Mouse (Mus musculus) gonadal fat pad, adult 2 months (tissue): ENCODE results near the gene Ifi44. TPM values are rescaled to one million over a fixed set of nuclear protein-coding genes. Genes with fewer than 3 reads are reported as not detected.

Source experiments
- DNase-seq: peaks from one replicate; pipeline ENCODE4 v3.0.0-alpha.2; 2012; ENCODE audit warnings: low read depth
- polyA plus RNA-seq: library from polyadenylated mRNA; depleted of rRNA; stranded (reverse); fragments of >200 nt; gene quantifications from 2 replicates; pipeline ENCODE4 v1.2.3, GENCODE M21; 2012; rRNA removed

Gene Ifi44
- 1.5 and 1.9 TPM in 2 replicates for polyA plus RNA-seq

GRCm38 (mm10) chr3:151749737-151750136 lies at the start of gene Ifi44:
Gene Ifi44 (minus strand): TSS chr3:151749960.
- no peak for DNase-seq

GRCm38 (mm10) chr3:151788622-151789021 lies 38.9 kb upstream of the Ifi44 start:
- no peak for DNase-seq

GRCm38 (mm10) chr3:151775089-151775488 lies 25.3 kb upstream of the Ifi44 start:
- no peak for DNase-seq

GRCm38 (mm10) chr3:151771074-151771473 lies 21.3 kb upstream of the Ifi44 start:
- DNase-seq = no peak

GRCm38 (mm10) chr3:151748514-151748913 lies 1.2 kb downstream of the Ifi44 start:
- no peak for DNase-seq

GRCm38 (mm10) chr3:151746058-151746457 lies 3.7 kb downstream of the Ifi44 start:
- DNase-seq = no peak

GRCm38 (mm10) chr3:151742223-151742622 lies 7.5 kb downstream of the Ifi44 start:
- no peak for DNase-seq

- peak; percentile 4 for DNase-seq
Observed at GRCm38 (mm10) chr3:151716246-151716645, 33.5 kb downstream of the Ifi44 start.

- DNase-seq = no peak
Observed at GRCm38 (mm10) chr3:151707335-151707734, 42.4 kb downstream of the Ifi44 start.

Other genes with a start within 250 kb of the Ifi44 start
- not detected in 2 replicates for gene Ifi44l, start 12.9 kb upstream of the Ifi44 start, polyA plus RNA-seq
- 0.28 and 0.61 TPM in 2 replicates for gene Ptgfr, start 87.7 kb upstream of the Ifi44 start, polyA plus RNA-seq